Comparison of ENCODE assay signal across 8 mouse cellular contexts in the genomic region with DNA sequence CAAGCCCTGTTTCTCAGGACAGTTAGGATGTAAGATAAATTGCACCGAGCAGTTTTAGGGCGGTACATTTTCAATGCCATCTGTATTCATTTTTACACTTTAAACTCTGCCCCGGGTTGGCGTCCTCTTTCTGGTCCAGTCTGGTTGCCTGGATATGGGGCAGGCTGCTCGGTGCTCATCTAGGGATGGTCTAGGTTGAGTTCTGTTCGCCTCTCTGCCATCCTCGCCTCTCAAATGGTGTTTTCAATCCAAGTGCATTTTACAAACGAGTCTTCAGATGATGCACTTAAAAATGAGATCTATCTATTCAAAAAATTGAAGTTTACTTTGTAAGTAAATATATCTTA. TPM values are rescaled to one million over a fixed set of nuclear protein-coding genes. Genes with fewer than 3 reads are reported as not detected.
DNase-seq lines count a peak whose midpoint lies in the region; ATAC-seq and TF ChIP-seq lines count a peak whose summit lies in the region.
"Had no signal": no experiment of that assay in that cellular context is flagged by ENCODE, and none has a peak within 500 bp of the region (broad histone marks: within the 10 kb centered on the region; RNA-seq: fewer than 3 reads in every experiment).

No protein-coding gene starts in this region.

- peak overlapping the region; percentile 70 for H3K4me2 ChIP-seq in lung, postnatal 0 days (replicated peaks; ENCODE audit: low read depth, low read length)
- H3K4me2 ChIP-seq in forebrain, embryonic 11.5 days (ENCODE audit: low read depth, low read length, severe bottlenecking), result peak overlapping the region; percentile 90
- H3K4me2 ChIP-seq in limb, embryonic 12.5 days, result peak overlapping the region; percentile 85

- no peaks in the 10 kb centered on the region for H3K27me3 ChIP-seq in lung, postnatal 0 days (replicated peaks; ENCODE audit: insufficient read depth, low read length)
- no peaks in the 10 kb centered on the region for H3K27me3 ChIP-seq in forebrain, embryonic 11.5 days (ENCODE audit: control insufficient read depth, insufficient read depth, low read length)
- no peaks in the 10 kb centered on the region for H3K27me3 ChIP-seq in limb, embryonic 12.5 days
- H3K27me3 ChIP-seq in small intestine, adult 2 months (ENCODE audit: control insufficient read depth, insufficient read depth, low read length), result no peaks in the 10 kb centered on the region

- no peaks in the 10 kb centered on the region; the same call in 1 of the 2 replicates for H3K4me1 ChIP-seq in lung, postnatal 0 days (ENCODE audit: insufficient read depth, low read depth, low read length)
- no peaks in the 10 kb centered on the region for H3K4me1 ChIP-seq in forebrain, embryonic 11.5 days (replicated peaks; ENCODE audit: control insufficient read depth, insufficient read depth, low read length)
- no peaks in the 10 kb centered on the region for H3K4me1 ChIP-seq in limb, embryonic 12.5 days (replicated peaks)
- peaks cover 5% of the 10 kb centered on the region; the same call in 1 of the 2 replicates for H3K4me1 ChIP-seq in small intestine, adult 2 months (ENCODE audit: control insufficient read depth, insufficient read depth, insufficient read length, low read length)

- peak overlapping the region; percentile 43 for H3K4me3 ChIP-seq in lung, postnatal 0 days (ENCODE audit: low read depth, low read length)
- H3K4me3 ChIP-seq in forebrain, embryonic 11.5 days (ENCODE audit: low read depth, low read length), result peak overlapping the region; percentile 67
- peak overlapping the region; percentile 66 for H3K4me3 ChIP-seq in limb, embryonic 12.5 days (replicated peaks)
- H3K4me3 ChIP-seq in small intestine, adult 2 months (ENCODE audit: low read depth, low read length), result peak overlapping the region; percentile 79

- no peaks in the 10 kb centered on the region for H3K9me3 ChIP-seq in lung, postnatal 0 days (ENCODE audit: low read length)
- H3K9me3 ChIP-seq in forebrain, embryonic 11.5 days (ENCODE audit: control insufficient read depth, low read length), result no peaks in the 10 kb centered on the region
- no peaks in the 10 kb centered on the region for H3K9me3 ChIP-seq in limb, embryonic 12.5 days

- DNase-seq in lung, postnatal 0 days (ENCODE audit: low spot score), result no peak
- DNase-seq in lung, postnatal 4 days, result no peak
- DNase-seq in forebrain, embryonic 11.5 days (ENCODE audit: low spot score), result no peak
- no peak for DNase-seq in adrenal gland, adult 18-20 months (ENCODE audit: low spot score in 2 of 2)
- no peak for DNase-seq in spleen, postnatal 10 days (ENCODE audit: low spot score in 2 of 2)

- peak overlapping the region; percentile 3; the same call in 1 of the 2 replicates for H3K9ac ChIP-seq in lung, postnatal 0 days (replicated peaks; ENCODE audit: low read depth)
- peak overlapping the region; percentile 67 for H3K9ac ChIP-seq in forebrain, embryonic 11.5 days (ENCODE audit: low read length)
- H3K9ac ChIP-seq in limb, embryonic 12.5 days (replicated peaks), result peak overlapping the region; percentile 71

- H3K36me3 ChIP-seq in lung, postnatal 0 days (ENCODE audit: insufficient read depth, low read length), result no peaks in the 10 kb centered on the region
- H3K36me3 ChIP-seq in forebrain, embryonic 11.5 days (ENCODE audit: control insufficient read depth, insufficient read depth, low read length), result no peaks in the 10 kb centered on the region
- H3K36me3 ChIP-seq in limb, embryonic 12.5 days, result no peaks in the 10 kb centered on the region
- H3K36me3 ChIP-seq in small intestine, adult 2 months (ENCODE audit: control insufficient read depth, insufficient read depth, low read length), result no peaks in the 10 kb centered on the region

- TF ChIP-seq EP300 in lung, postnatal 0 days (IDR thresholded peaks at IDR 0.05), result no peak

- no peak overlapping the region for H3K27ac ChIP-seq in lung, postnatal 0 days (ENCODE audit: low read length)
- no peak overlapping the region for H3K27ac ChIP-seq in forebrain, embryonic 11.5 days (ENCODE audit: low read depth, low read length)
- H3K27ac ChIP-seq in limb, embryonic 12.5 days, result peak overlapping the region; percentile 70
- H3K27ac ChIP-seq in small intestine, adult 2 months (ENCODE audit: insufficient read depth, low read depth, low read length), result no peak overlapping the region

- peak; percentile 5; the same call in 1 of the 2 replicates for ATAC-seq in lung, postnatal 0 days
- ATAC-seq in forebrain, embryonic 11.5 days (replicated peaks; ENCODE audit: low FRiP score), result peak; percentile 7; the same call in 1 of the 2 replicates
- no peak for ATAC-seq in limb, embryonic 12.5 days (ENCODE audit: insufficient number of reproducible peaks, insufficient read depth, low FRiP score, low TSS enrichment, low read depth)

- TF ChIP-seq POLR2A in small intestine, adult 2 months (IDR thresholded peaks at IDR 0.05; ENCODE audit: low read depth, low read length), result no peak

- 6% methylated on average over 8 of the region's 8 CpGs for WGBS in lung, postnatal 0 days
- 8% methylated on average over 8 of the region's 8 CpGs for WGBS in forebrain, embryonic 11.5 days
- whole genome bisulfite sequencing in limb, embryonic 12.5 days, result 7% methylated on average over 8 of the region's 8 CpGs
- WGBS in small intestine, adult 2 months, result 4% methylated on average over 8 of the region's 8 CpGs

- no peak for TF ChIP-seq CTCF in lung, postnatal 0 days (IDR thresholded peaks at IDR 0.05)
- no peak for TF ChIP-seq CTCF in small intestine, adult 2 months (IDR thresholded peaks at IDR 0.05; ENCODE audit: extremely low read depth, insufficient read length, insufficient replicate concordance, low read depth, low read length)

RNA-seq across cellular contexts. Expression of gene Fbxl21, which starts 0.5 kb away (rescaled TPM):
- 0.58 and 0.67 TPM in 2 replicates for polyA plus RNA-seq in lung, postnatal 0 days (2015; fragmentation: Nextera tagmentation; extraction: Ambion mirVana)
- polyA plus RNA-seq in forebrain, embryonic 11.5 days (2014; fragmentation: Nextera tagmentation; extraction: Ambion mirVana), result 1.7 and 2.2 TPM in 2 replicates
- polyA plus RNA-seq in limb, embryonic 12.5 days (2016; fragmentation: Nextera tagmentation; extraction: Ambion mirVana), result 2.8 TPM in 2 replicates
- 0.60 and 2.2 TPM in 2 replicates for polyA plus RNA-seq in small intestine, adult 2 months (2012; rRNA removed)
- total RNA-seq in adrenal gland, adult 18-20 months (2021), result 1 to 10 TPM; 2.8 to 5.4 TPM

RNA-seq across cellular contexts. Expression of gene Lect2, which starts 25.5 kb away (rescaled TPM):
- not detected in 2 replicates for polyA plus RNA-seq in lung, postnatal 0 days (2015; fragmentation: Nextera tagmentation; extraction: Ambion mirVana)
- polyA plus RNA-seq in forebrain, embryonic 11.5 days (2014; fragmentation: Nextera tagmentation; extraction: Ambion mirVana), result not detected in 2 replicates
- polyA plus RNA-seq in limb, embryonic 12.5 days (2016; fragmentation: Nextera tagmentation; extraction: Ambion mirVana), result not detected in 2 replicates
- polyA plus RNA-seq in small intestine, adult 2 months (2012; rRNA removed), result 2.5 TPM in 1 of 2 replicates, not detected in the other
- total RNA-seq in adrenal gland, adult 18-20 months (2021), result not detected

RNA-seq across cellular contexts. Expression of gene Il9, which starts 40.7 kb away (rescaled TPM):
- not detected in 2 replicates for polyA plus RNA-seq in lung, postnatal 0 days (2015; fragmentation: Nextera tagmentation; extraction: Ambion mirVana)
- polyA plus RNA-seq in forebrain, embryonic 11.5 days (2014; fragmentation: Nextera tagmentation; extraction: Ambion mirVana), result not detected in 2 replicates
- not detected in 2 replicates for polyA plus RNA-seq in limb, embryonic 12.5 days (2016; fragmentation: Nextera tagmentation; extraction: Ambion mirVana)
- polyA plus RNA-seq in small intestine, adult 2 months (2012; rRNA removed), result not detected in 2 replicates
- not detected for total RNA-seq in adrenal gland, adult 18-20 months (2021)
- polyA plus RNA-seq: large intestine, adult 2 months had no signal

Comparison
In these comparisons a context has a peak if more than half of its experiments do, and no peak if none do; other contexts are left out.
1. H3K9ac ChIP-seq: peak in every context shown above with its lines; median percentile 71 in limb, embryonic 12.5 days; 67 in forebrain, embryonic 11.5 days; 3 in lung, postnatal 0 days.